Mouse (Mus musculus): ENCODE data around the gene Otop2. TPM values are rescaled to one million over a fixed set of nuclear protein-coding genes. Genes with fewer than 3 reads are reported as not detected.

The Otop2 gene
- polyA plus RNA-seq, 1 experiment from 2014 or later, result not detected

DNA sequence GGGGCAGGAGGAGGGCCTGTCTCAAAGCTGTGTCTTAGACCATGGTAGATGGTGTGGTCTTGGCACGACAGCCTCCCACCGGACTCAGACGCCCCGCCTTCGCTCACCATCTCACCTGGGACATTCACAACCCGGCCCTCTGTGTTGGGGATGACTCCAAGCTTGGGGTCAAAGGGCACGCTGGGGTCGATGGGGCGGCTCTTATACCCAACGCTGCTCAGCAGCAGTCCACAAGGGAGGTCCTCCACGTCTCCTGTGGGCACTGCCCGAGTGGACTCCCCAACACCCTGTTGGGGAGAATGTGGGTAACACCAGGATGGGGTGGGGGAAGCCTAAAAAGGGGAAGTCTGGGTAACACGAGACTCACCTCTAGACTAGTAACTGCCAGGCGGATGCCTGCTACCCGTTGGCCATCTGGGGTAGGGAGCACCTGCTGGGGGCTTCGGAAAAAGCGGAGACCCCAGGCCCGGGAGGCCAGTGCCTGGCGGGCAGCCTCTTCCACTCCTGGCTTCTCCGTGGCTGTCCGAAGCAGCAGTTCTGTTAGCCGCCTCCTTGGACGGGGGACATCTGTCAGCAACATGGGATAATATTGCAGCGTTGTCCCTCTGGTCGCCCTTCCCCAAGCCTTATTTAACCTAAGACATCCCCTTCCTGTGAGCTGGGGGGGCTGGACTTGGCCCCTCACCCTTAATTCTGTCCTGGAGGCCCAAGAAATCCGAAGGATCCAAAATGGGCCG is 37.5 kb upstream of the Otop2 start:
- Histone ChIP-seq H3K36me3 (replicated peaks) (peaks cover 5% of the 10 kb centered on the region; the same call in 1 of the 2 replicates), H3K4me1 (replicated peaks) (peaks cover 33% of the 10 kb centered on the region), H3K4me3 (replicated peaks) (no peak overlapping the region), H3K4me2 (no peak overlapping the region), H3K9ac (no peak overlapping the region), H3K27me3 (peaks cover 48% of the 10 kb centered on the region), H3K9me3 (replicated peaks) (no peaks in the 10 kb centered on the region), H3K27ac (replicated peaks) (no peak overlapping the region)
- WGBS (ENCODE audit: insufficient replicate concordance), result 71% methylated on average over 27 of the region's 27 CpGs
- ATAC-seq (ENCODE audit: insufficient read depth), result no peak

GRCm38 (mm10) chr11:115270148-115270861 is 36.7 kb upstream of the Otop2 start:
- ATAC-seq (ENCODE audit: insufficient read depth), result no peak
- peaks cover 5% of the 10 kb centered on the region; the same call in 1 of the 2 replicates for H3K36me3 ChIP-seq (replicated peaks)
- no peak overlapping the region for H3K27ac ChIP-seq (replicated peaks)
- peaks cover 39% of the 10 kb centered on the region for H3K4me1 ChIP-seq (replicated peaks)
- H3K27me3 ChIP-seq, result peaks cover 40% of the 10 kb centered on the region
- no peak overlapping the region for H3K4me3 ChIP-seq (replicated peaks)
- no peaks in the 10 kb centered on the region for H3K9me3 ChIP-seq (replicated peaks)
- H3K9ac ChIP-seq, result no peak overlapping the region
- WGBS (ENCODE audit: insufficient replicate concordance), result 37% methylated on average over 19 of the region's 19 CpGs
- no peak overlapping the region for H3K4me2 ChIP-seq

- Histone ChIP-seq H3K4me1 (replicated peaks) (peaks cover 44% of the 10 kb centered on the region), H3K4me3 (replicated peaks) (no peak overlapping the region), H3K27me3 (peaks cover 32% of the 10 kb centered on the region), H3K9ac (no peak overlapping the region), H3K9me3 (replicated peaks) (no peaks in the 10 kb centered on the region), H3K4me2 (no peak overlapping the region), H3K36me3 (replicated peaks) (peaks cover 5% of the 10 kb centered on the region; the same call in 1 of the 2 replicates), H3K27ac (replicated peaks) (no peak overlapping the region)
- no peak for ATAC-seq (ENCODE audit: insufficient read depth)
- WGBS (ENCODE audit: insufficient replicate concordance), result 67% methylated on average over 9 of the region's 9 CpGs
Measured at GRCm38 (mm10) chr11:115271052-115271451, 35.9 kb upstream of the Otop2 start.

DNA sequence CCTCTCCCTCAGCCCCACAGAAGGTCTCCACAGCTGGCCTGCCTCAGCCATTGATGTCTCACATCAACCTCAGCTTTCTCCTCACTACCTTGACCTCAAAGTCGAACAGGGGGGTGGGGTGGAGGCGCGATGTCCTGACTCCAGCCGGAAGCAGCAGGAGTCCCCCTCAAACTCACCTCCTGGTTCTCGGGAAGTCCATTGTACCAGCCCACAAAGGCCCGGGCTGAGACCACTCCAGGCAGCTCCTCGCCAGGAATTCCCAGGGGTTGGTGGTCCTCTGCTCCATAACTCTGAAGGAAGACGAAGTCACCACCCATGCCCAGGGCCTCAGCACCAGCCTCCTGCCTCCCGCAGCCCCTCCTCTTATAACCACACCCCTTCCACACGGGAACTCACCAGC is 35.5 kb upstream of the Otop2 start:
- H3K4me2 ChIP-seq, result no peak overlapping the region
- H3K36me3 ChIP-seq (replicated peaks), result peaks cover 5% of the 10 kb centered on the region; the same call in 1 of the 2 replicates
- WGBS (ENCODE audit: insufficient replicate concordance), result 68% methylated on average over 10 of the region's 10 CpGs
- H3K27ac ChIP-seq (replicated peaks), result no peak overlapping the region
- no peak overlapping the region for H3K4me3 ChIP-seq (replicated peaks)
- no peak overlapping the region for H3K9ac ChIP-seq
- peaks cover 28% of the 10 kb centered on the region for H3K27me3 ChIP-seq
- peaks cover 48% of the 10 kb centered on the region for H3K4me1 ChIP-seq (replicated peaks)
- H3K9me3 ChIP-seq (replicated peaks), result no peaks in the 10 kb centered on the region
- ATAC-seq (ENCODE audit: insufficient read depth), result no peak

- Histone ChIP-seq H3K27me3 (peaks cover 13% of the 10 kb centered on the region), H3K27ac (replicated peaks) (no peak overlapping the region), H3K9ac (no peak overlapping the region), H3K4me1 (replicated peaks) (peaks cover 50% of the 10 kb centered on the region), H3K4me3 (replicated peaks) (no peak overlapping the region), H3K36me3 (replicated peaks) (peaks cover 5% of the 10 kb centered on the region; the same call in 1 of the 2 replicates), H3K4me2 (no peak overlapping the region), H3K9me3 (replicated peaks) (no peaks in the 10 kb centered on the region)
- ATAC-seq (ENCODE audit: insufficient read depth), result no peak
- WGBS (ENCODE audit: insufficient replicate concordance), result 57% methylated on average over 10 of the region's 10 CpGs
Measured at GRCm38 (mm10) chr11:115272894-115273498, 34.0 kb upstream of the Otop2 start.

DNA sequence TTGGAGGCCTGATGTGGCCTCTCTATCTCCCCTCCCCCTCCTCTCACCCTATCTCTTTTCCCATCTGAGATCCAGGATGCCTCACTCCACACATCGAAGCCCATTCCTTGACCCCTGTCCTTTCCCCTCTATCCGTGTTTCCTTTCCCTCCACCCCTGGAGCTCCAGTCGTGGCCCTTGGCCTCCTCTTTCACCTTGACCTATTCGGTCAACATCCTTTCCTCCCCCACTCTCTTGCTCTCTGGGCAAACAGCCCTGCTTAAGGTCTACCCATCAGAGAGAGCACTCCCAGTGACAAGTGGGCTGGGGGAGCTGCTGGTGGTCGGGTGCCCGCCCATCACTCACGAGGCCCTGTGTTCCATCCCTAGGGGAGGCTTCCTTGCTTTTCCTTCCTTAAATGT is 33.2 kb upstream of the Otop2 start:
- H3K36me3 ChIP-seq (replicated peaks), result peaks cover 5% of the 10 kb centered on the region; the same call in 1 of the 2 replicates
- H3K9ac ChIP-seq, result no peak overlapping the region
- no peak for ATAC-seq (ENCODE audit: insufficient read depth)
- no peaks in the 10 kb centered on the region for H3K9me3 ChIP-seq (replicated peaks)
- no peak overlapping the region for H3K4me3 ChIP-seq (replicated peaks)
- peaks cover 5% of the 10 kb centered on the region; the same call in 1 of the 2 replicates for H3K27me3 ChIP-seq
- no peak overlapping the region for H3K4me2 ChIP-seq
- H3K4me1 ChIP-seq (replicated peaks), result peaks cover 56% of the 10 kb centered on the region
- 49% methylated on average over 7 of the region's 7 CpGs for WGBS (ENCODE audit: insufficient replicate concordance)
- H3K27ac ChIP-seq (replicated peaks), result no peak overlapping the region

- Histone ChIP-seq H3K36me3 (replicated peaks) (peaks cover 2% of the 10 kb centered on the region; the same call in 1 of the 2 replicates), H3K4me1 (replicated peaks) (peaks cover 56% of the 10 kb centered on the region), H3K4me2 (no peak overlapping the region), H3K4me3 (replicated peaks) (no peak overlapping the region), H3K27me3 (peaks cover under 1% of the 10 kb centered on the region; the same call in 1 of the 2 replicates), H3K9me3 (replicated peaks) (no peaks in the 10 kb centered on the region), H3K9ac (no peak overlapping the region), H3K27ac (replicated peaks) (no peak overlapping the region)
- no peak for ATAC-seq (ENCODE audit: insufficient read depth)
- 62% methylated on average over 7 of the region's 7 CpGs for WGBS (ENCODE audit: insufficient replicate concordance)
Measured at GRCm38 (mm10) chr11:115274178-115274577, 32.8 kb upstream of the Otop2 start.

- Histone ChIP-seq H3K4me2 (peak overlapping the region; percentile 97; the same call in 1 of the 2 replicates), H3K27me3 (no peaks in the 10 kb centered on the region), H3K36me3 (replicated peaks) (no peaks in the 10 kb centered on the region), H3K9ac (no peak overlapping the region), H3K4me3 (replicated peaks) (no peak overlapping the region), H3K9me3 (replicated peaks) (no peaks in the 10 kb centered on the region), H3K4me1 (replicated peaks) (peaks cover 61% of the 10 kb centered on the region), H3K27ac (replicated peaks) (no peak overlapping the region)
- ATAC-seq (ENCODE audit: insufficient read depth), result no peak
- 71% methylated on average over 6 of the region's 6 CpGs for WGBS (ENCODE audit: insufficient replicate concordance)
Measured at GRCm38 (mm10) chr11:115274771-115275170, 32.2 kb upstream of the Otop2 start.

DNA sequence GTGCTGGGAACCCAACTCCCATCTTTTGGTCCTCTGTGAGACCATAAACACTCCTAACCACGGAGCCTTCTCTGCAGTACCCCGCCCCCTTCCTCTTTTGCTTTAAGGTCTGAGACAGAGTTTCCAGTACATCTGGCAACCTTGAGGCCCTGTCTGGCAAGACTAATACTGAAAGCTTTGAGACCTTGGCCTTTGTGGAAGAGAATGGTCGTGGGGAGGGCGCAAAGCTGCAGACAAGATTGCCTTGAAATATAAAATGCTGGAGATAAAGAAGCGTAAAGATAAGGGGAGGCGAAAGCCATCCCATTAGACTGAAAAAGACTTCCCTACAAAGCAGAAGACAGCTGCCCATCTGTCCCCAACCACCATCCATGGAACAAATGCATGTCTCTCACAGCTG is 31.5 kb upstream of the Otop2 start:
- H3K9me3 ChIP-seq (replicated peaks), result no peaks in the 10 kb centered on the region
- no peaks in the 10 kb centered on the region for H3K27me3 ChIP-seq
- ATAC-seq (ENCODE audit: insufficient read depth), result no peak
- no peak overlapping the region for H3K27ac ChIP-seq (replicated peaks)
- peak overlapping the region; percentile 97 for H3K4me2 ChIP-seq
- H3K36me3 ChIP-seq (replicated peaks), result no peaks in the 10 kb centered on the region
- peaks cover 64% of the 10 kb centered on the region for H3K4me1 ChIP-seq (replicated peaks)
- WGBS (ENCODE audit: insufficient replicate concordance), result 31% methylated on average over 6 of the region's 6 CpGs
- 0 out of 2 replicates have a peak overlapping the region, but pooled peaks have one; percentile 74 for H3K9ac ChIP-seq
- H3K4me3 ChIP-seq (replicated peaks), result peak overlapping the region; percentile 63

GRCm38 (mm10) chr11:115275954-115276353 is 31.0 kb upstream of the Otop2 start:
- H3K4me1 ChIP-seq (replicated peaks), result peaks cover 64% of the 10 kb centered on the region
- ATAC-seq (ENCODE audit: insufficient read depth), result no peak
- peak overlapping the region; percentile 63 for H3K4me3 ChIP-seq (replicated peaks)
- H3K4me2 ChIP-seq, result peak overlapping the region; percentile 97
- H3K36me3 ChIP-seq (replicated peaks), result no peaks in the 10 kb centered on the region
- peak overlapping the region; percentile 74 for H3K9ac ChIP-seq
- no peaks in the 10 kb centered on the region for H3K9me3 ChIP-seq (replicated peaks)
- H3K27ac ChIP-seq (replicated peaks), result no peak overlapping the region
- no peaks in the 10 kb centered on the region for H3K27me3 ChIP-seq
- WGBS (ENCODE audit: insufficient replicate concordance), result 34% methylated on average over 3 of the region's 3 CpGs
